Mouse (Mus musculus): ENCODE results near the gene Gm10282.
A peak's percentile ranks its signal among the peaks of the same experiment; 100 is the strongest.

The Gm10282 gene

DNA sequence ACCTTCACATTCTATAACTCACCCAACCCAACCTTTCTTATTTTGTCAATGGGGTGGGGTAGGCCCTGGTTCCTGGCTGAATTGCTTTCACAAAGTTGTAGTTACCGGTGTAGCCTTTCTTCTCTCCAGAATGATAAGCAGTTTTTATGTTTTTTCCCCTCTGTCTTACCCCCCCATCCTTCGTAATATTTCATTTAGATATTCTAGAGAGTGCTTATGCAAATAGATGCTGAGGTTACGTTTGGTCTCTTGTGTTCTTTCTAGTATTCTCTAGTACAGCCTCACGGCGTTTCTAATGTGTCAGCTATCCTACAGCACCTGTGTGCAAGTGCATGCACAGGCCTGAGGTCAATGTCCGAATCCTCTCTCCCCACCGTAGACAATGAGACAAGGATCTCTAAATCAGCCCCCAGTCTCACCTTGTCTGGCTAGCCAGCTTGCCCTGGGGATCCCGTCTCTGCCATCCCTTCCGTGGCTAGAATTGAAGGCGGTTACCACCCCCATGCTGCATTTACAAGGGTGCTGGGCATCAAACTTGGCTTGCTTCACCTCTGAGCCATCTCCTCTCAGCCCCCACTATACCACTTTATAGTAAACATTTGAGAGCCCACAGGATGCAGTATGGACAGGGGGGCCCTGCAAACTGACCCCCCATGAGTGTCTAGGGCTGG is 19.1 kb upstream of the Gm10282 start:
- no peak for DNase-seq (ENCODE audit: low spot score in 2 of 2)

DNA sequence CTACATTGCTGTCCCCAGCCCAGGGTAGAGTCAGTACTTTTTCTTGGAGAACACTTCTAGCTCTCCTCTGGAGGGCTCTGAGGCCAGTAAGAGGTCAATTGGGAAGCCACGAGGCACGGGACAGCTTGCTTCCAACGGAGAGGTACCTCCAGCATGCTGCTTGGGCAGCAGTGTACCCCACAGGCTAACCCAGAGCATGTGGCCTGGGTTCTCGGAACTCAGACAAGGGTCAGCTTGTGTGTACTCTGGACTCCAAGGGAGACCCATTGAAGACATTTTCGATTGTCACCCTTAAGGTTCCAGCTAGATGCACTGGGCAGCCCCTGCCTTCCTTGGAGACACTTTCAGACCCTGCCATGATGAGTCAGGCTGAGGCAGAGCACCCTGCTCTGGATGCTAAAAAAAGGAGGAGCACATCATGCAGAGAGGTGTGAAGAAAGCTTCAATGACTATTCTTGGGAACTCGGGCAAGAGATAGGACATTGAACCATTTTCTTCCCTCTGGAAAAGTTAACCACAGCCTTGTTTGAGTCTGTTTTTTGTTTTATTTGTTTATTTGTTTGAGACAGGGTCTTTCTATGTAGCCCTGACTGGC is 18.2 kb upstream of the Gm10282 start:
- DNase-seq (ENCODE audit: low spot score in 2 of 2) = no peak

DNA sequence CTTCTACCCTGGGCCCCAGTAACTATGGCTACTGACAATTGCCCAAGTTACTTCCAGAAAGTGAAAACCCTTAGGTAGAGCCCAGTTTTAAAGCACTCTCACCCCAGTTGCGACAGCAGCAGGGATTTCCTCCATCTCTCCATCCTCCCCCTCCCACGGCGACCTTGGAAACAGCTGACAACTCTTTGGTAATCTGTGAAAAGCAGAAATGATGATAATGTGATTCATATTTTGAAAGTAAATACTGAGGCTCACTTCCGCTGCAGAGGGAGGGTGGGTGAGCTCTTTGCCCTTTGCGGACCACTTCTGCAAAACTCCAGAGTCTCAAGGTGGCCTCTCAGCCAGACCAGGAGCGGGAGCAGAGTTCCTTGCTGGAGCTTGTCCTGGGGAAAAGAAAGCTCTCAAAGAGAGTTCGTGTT is 17.4 kb upstream of the Gm10282 start:
- peak in 1 of 2 experiments; percentile 37 for DNase-seq (ENCODE audit: low spot score in 2 of 2)

DNA sequence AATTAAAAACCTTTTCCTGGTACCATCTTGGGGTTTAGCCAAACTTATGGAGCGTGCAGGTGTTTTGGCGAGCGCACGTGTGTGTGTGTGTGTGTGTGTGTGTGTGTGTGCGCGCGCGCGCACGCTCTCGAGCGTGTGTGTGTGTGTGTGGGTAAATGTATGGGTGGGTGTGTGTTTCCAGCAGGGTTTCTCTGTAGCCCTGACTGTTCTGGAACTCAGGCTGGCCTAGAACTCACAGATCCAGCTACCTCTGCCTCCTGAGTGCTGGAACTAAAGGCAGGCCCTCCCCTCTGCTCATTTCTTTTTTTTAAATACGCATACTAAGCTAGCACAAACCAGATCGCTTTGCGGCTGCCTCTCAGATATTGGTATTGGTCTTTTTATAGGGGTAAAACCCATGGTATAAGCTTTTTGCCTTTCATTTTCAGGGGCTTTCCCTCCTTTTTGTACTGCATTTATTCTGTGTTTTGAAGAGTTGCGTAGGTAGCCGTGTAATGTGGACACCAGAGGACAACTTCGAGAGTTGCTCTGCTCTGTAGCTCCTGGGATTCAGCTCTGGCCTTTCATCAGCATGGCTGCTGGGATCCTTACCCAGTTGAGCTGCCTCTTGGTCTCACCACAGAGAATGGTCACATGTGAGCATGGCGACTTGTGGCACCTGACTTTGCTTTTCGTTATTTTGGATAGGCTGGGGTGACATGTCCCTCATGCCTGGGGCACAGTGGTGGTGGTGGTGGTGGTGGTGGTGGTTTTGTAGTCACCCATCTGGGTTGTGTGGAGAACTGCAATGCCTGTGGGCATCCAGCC is 16.8 kb upstream of the Gm10282 start:
- DNase-seq (ENCODE audit: low spot score in 2 of 2) = no peak

DNA sequence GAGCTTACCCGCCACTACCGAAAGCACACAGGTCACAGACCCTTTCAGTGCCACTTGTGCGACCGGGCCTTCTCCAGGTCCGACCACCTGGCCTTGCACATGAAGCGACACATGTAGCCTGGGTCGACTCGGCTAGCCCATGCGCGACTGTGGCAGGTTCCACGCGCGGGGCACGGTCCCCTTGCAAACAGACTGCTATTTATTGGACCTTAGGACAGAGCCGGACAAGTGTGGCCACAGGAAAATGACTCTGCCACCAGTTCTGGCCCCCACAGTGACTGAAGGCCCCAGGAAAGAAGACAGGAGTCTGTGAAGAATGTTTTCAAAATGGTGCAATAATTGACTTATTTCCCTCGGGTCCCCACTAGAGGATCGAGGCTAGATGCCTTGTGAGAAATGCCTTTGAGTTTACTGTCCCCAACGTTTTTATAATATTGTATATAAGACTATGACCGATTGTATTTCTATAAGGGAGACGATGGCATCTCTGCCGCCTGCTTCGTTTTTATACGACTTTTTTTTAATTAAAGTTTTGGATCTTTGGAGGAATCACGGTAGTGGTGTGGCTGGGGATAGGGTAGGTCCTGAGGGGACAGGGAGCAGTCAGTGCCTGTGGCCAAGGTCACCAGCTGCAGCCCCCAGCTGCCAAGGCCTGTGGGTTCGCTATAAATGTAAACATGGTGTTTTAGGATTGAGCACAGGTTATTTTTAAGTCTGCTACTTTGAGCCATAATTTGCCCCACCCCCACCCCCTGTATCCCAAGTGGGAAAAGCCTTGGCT is 15.9 kb upstream of the Gm10282 start:
- DNase-seq (ENCODE audit: low spot score in 2 of 2) = no peak

DNA sequence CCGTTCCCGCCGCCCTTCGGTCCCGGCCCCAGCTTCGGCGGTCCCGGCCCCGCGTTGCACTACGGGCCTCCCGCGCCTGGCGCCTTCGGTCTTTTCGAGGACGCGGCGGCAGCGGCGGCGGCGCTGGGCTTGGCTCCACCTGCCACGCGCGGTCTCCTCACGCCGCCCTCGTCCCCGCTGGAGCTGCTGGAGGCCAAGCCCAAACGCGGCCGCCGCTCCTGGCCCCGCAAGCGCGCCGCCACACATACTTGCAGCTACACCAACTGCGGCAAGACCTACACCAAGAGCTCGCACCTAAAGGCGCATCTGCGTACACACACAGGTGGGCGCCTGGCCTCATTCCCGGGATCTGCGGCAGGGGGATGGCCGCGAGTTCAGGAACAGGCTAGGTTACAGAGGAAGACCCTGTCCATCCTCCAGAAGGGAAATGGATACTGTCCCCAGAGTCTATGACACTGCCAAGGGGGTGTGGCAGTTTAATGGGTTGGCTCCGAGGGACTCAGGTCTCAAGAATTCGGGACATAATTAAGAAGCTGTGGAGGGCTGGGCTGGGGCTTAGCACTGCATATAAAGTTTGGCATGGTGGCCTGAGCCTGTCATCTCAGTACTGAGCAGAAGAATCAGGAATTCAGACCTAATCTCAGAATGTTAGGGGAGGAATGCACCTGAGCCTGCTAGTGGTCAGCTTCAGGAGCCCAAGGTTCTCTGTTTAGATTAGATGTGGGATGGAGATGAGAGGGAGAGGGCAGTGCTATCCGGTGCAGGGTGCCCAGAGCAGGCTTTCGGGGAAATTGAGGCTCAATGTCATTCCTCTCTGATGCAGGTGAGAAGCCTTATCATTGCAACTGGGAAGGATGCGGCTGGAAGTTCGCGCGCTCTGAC is 15.1 kb upstream of the Gm10282 start:
- no peak for DNase-seq (ENCODE audit: low spot score in 2 of 2)

DNA sequence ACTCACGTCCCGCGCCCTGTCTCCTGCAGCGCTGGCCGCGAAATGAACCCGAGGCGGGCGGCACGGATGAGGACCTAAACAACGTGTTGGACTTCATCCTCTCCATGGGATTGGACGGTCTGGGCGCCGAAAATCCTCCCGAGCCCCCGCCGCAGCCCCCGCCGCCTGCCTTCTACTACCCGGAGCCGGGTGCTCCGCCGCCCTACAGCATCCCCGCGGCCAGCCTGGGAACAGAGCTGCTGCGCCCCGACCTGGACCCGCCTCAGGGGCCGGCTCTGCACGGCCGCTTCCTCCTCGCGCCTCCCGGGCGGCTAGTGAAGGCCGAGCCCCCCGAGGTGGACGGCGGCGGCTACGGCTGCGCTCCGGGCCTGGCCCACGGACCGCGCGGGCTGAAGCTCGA is 14.3 kb upstream of the Gm10282 start:
- DNase-seq (ENCODE audit: low spot score in 2 of 2) = peak in 1 of 2 experiments; percentile 33

DNA sequence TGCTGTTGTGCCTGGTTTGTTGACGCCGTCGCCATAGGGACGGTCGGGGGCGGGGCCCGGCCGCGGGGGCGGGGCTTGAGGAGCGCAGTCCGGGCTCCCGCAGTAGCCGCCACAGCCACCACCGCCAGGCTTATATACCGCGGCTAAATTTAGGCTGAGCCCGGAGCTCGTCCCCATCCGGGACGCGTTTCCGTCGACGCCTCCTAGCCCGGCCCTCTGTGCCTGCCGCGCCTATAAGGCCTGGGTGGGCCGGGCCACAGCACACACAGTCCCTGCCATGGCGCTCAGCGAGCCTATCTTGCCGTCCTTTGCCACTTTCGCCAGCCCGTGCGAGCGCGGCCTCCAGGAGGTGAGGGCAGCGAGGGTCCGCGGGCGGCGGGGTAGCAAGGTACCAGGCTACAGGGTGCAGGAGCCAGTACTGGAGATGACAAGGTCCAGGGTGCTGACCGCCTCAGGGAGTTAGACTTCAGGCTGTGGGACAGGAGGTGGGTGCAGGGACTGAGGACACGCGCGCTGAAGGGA is 13.8 kb upstream of the Gm10282 start, which contains the start of gene Klf2:
Gene Klf2 (plus strand): TSS at position 233 of the 522 bp plus-strand sequence.
- peak; percentile 96 to 97 for DNase-seq (ENCODE audit: low spot score in 2 of 2)

DNA sequence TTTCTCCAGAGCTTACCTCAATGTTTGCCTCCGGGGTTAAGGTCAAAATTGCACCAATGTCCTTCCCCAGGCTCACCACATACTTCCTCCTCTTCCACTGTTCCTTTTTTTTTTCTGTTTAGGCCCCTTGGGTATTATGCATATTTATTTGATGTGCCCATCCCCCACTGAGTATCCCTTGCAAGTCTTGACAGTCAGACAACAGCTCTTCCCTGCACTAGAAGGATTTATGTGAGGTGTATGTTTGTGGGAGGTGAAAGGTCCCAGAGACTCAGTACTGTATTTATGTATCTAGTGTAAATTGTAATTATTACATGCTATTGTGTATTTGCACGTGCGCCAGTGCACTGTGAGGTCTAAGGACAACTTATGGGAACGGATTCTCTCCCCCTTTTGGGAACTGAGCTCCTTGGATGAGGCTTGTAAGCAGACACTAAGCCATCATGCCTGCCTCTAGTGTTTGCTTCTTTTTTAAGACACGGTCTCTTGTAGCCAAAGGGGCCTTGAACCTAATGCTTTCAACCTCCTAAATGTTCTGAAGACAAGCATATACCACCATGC is 12.8 kb upstream of the Gm10282 start:
- DNase-seq (ENCODE audit: low spot score in 2 of 2) = no peak

DNA sequence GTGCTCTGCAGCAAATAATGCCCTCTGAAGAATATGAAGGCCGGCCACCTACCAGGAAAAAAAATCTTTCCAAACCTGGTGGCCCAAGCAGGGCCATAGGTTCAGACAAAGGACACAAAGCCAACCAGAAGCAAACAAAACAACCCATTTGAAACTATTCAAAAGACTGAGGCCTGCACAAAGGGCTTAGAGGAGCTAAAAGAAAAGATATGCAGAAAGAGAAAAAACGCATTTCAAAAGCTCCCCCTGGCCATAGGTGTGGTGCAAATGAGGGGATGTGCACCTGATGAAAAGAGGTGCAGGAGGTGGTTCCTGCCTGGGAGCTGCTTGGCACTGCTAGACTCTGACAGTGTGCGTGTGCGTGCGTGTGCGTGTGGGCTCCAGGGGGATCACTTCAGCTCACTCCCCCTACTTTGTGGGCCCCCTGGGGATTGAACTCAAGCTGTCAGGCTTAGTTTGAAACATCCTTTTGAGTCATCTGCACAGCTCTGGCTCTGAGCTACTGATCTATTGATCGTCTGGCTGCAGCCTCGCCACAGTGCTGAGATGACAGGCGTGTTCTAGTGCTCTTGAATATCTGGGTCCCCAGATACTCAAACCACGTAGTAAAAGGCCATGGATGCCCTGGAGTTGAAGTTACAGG is 11.1 kb upstream of the Gm10282 start:
- DNase-seq (ENCODE audit: low spot score in 2 of 2) = no peak

DNA sequence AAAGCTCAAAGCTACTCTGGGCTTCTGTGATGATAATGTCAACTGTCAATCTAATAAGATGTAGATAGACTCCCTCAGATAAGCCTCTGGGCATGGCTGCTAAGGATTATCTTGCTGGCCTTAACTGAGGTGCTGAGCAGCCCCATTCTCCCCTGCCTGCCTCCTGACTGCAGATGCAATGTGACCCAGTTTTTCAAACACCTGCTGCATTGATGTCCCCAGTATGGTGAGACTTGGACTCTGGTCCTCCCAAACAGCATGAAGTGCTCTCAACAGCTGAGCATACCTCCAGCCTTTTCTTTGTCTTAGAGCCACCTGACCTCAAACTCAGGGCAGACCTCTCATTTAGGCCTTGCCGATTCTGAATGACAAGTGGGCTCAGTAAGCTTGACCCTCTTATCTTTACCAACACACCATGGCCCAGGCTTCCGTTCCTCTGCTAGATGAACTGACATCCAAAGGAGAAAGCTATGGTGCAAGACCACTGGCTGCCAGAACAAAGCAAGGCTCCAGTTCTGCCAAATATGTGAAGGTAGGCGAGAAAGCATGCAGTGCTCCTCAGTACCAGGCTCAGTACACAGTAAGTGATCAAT is 8.0 kb upstream of the Gm10282 start:
- no peak for DNase-seq (ENCODE audit: low spot score in 2 of 2)

DNA sequence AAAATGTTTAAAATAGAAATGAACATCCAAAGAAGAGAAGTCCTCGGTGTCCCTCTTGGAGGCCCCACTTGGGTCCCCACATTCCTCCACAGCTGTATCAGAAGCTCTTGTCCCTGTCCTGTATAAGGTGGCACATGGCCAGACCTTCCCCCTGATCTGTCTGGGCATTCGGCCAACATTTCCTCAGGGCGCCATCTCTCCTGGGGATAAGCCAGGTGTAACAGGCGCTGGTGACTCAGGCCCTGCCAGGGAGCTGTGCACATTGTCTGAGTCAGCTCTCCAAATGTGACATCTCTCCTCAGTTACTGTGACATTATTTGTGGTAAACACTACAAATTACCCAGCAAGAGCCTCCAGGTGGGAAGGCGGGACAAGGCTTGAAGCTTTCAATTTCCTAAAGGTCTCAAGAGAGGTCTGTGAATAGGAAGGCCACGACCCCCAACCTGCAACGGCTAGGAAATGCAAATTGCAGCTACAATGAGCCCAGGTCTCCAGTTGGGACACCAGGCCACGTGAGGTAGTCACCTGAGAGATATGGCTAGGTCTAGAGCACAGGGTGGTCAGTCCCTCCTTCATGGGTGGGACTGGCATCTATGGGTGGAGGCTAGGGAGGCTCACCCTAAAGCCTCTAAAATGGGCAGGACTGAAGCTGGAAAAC is 5.9 kb upstream of the Gm10282 start:
- peak in 1 of 2 experiments; percentile 43 for DNase-seq (ENCODE audit: low spot score in 2 of 2)

DNA sequence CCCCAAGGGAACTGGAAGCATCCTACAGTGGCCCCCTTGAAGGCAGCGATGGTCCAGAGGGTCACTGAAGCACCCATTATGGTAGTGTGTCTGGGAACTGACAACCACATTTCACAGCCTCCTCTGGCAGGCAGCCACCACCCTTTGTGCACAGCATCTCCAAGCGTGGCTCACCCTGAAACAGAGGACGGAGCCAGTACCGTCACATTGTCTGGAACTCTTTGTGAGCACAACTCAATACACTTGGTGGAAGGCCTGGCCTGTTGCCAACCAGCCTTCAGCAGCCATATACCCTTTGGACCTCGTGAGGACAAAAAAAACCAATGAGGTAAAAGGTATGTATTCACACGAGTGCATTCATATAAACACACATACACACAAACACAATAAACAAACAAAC is 3.2 kb upstream of the Gm10282 start:
- DNase-seq (ENCODE audit: low spot score in 2 of 2) = no peak

DNA sequence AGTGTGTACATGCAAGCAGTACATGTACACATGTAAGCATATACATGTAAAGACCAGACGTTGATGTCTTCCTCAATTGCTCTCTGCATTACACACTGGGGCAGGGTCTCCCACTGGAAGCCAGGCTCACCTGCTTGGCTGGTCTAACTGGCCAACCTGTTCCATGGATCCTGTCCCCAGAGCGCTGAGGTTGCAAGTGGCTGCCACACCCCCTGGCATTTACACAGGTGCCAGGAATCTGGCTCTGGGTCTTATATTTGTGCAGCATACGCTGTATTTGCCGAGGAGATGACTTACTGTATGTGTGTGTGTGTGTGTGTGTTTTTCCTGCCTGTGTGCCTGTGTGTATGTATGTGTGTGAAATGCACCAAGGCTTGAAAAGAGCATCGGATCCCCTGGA is 1.9 kb upstream of the Gm10282 start:
- DNase-seq (ENCODE audit: low spot score in 2 of 2) = no peak

DNA sequence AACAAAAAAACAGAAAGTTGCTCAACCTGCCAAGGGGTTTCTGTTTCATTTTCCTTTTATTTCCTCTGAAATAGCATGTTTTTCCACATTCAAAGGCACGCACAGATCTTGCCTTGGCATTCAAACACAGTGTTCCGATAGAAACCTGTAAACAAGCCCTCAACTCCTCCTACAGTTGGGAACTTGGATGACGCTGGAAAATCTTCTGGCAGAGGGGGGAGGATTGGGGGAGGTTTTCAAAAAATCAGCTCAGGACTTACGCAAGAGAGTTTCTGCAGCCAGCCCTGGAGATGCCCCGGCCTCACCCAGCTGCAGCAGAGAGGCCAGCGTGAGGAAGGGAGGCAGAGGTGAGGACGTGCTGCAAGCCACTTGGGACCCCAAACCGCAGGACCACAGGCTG is 1.4 kb downstream of the Gm10282 start:
- peak in 1 of 2 experiments; percentile 59 for DNase-seq (ENCODE audit: low spot score in 2 of 2)

DNA sequence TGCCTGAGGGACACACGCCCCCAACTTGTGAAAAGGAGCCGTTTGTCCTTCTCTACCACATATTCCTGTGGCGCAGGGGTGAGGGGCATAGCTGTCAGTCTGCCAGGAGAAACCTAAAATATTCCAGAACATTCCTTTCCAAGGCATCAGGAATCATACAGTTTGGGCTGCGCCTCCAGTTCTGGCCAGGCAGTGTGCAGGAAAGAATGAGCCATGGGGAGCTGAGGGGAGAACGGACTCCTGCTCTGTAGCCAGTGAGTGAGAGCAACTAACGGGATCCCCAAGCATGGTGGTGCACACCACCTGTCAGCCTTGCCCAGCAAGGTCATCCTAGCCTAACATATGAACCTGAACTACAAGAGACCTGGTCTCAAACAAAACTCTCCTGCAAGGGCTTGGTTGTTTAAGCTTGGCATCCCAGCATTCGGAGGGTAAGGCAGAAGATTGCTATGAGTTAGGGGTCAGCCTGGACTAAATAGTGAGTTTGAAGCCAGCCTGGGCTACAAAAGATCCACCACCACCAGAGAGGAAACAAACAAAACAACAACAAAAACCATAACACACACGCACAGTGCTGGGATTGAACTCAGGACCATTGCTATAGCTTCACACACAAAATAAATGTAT is 2.0 kb downstream of the Gm10282 start:
- DNase-seq (ENCODE audit: low spot score in 2 of 2) = no peak

DNA sequence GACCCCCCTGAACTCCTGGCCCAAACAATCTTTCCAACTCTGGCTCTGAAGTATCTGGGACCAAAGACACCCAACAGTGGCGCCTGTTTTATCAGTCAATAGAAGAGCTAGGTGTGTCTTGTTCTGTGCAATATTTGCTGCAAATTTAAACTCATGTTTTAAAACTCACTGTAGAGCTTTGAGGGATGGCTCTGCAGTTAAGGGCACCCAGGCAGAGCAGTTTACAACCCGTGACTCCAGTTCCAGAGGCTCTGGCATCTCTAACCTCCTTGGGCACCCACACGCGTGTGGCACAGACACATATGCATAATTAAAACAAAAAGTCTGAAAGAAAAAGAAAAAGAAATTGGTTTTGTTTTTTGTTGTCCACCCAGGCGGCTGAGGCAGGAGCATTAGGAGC is 3.6 kb downstream of the Gm10282 start:
- DNase-seq (ENCODE audit: low spot score in 2 of 2) = no peak

DNA sequence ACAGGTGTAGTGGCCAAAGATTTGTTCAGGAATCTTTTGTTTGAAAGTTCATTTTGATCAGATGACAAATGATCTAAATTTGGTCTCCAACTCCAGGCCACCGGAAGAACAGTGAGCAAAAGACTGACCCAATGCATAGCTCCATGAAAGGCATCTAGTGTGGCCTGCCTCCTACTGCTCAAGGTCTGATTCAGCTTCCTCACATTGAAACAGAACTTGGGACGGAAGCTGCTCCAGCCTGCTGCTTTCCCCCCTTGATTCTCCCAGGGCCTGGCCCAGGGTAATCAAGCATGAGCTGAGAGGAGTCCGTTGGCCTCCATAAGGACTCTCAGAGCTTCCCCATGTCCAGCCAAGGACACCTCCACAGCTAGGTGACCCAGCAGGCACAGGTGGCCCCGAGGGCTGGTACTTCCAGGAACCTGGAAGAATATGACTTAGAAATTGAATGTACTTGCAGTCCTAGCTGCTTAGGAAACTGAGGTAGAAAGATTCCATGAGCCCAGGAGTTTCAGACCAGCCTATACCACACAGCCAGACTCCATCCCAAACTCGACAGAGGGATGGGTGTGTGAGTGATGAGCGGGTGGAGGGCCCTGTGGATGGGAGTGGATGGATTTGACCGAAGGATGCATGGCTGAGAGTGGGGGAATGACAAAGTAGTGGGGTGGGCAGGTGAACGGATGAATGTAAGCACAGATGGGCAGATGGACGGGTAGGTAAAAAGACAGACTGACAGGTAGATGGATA is 4.2 kb downstream of the Gm10282 start:
- no peak for DNase-seq (ENCODE audit: low spot score in 2 of 2)
